ENCODE assay signal across 22 mouse cellular contexts in the genomic region with DNA sequence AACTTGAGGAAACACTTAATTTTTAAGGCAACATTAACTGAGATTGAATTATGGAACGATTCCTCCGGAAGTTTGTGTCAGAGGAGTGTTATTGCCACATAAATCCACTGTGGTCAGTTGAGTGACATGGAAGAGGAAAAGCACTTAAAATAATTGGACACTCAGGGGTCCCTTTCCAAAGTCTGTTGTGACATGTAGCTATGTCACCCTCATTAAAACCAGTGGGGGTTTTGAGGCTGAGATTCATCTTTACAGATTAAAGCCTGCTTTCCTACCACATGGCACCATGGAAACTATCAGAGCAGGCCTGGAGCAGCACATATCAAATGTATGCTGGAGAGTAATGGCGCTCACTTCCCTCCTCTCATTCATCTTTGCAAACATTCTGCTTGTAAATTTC. TPM values are rescaled to one million over a fixed set of nuclear protein-coding genes. Genes with fewer than 3 reads are reported as not detected.
DNase-seq lines count a peak whose midpoint lies in the region; ATAC-seq and TF ChIP-seq lines count a peak whose summit lies in the region.
"Had no signal": no experiment of that assay in that cellular context is flagged by ENCODE, and none has a peak within 500 bp of the region (broad histone marks: within the 10 kb centered on the region; RNA-seq: fewer than 3 reads in every experiment).

No protein-coding gene starts in this region.

- intact Hi-C loops in gastrocnemius, adult 2 months (cut with DNase I), result no loop called here

- H3K4me1 ChIP-seq in midbrain, embryonic 13.5 days (replicated peaks), result no peaks in the 10 kb centered on the region
- H3K4me1 ChIP-seq in midbrain, embryonic 11.5 days (ENCODE audit: control insufficient read depth, insufficient read depth, low read length), result no peaks in the 10 kb centered on the region
- H3K4me1 ChIP-seq in forebrain, postnatal 0 days (ENCODE audit: insufficient read depth), result no peaks in the 10 kb centered on the region
- H3K4me1 ChIP-seq in limb, embryonic 12.5 days (replicated peaks), result peaks cover 8% of the 10 kb centered on the region; the same call in 1 of the 2 replicates
- H3K4me1 ChIP-seq in hindbrain, embryonic 11.5 days (replicated peaks; ENCODE audit: control insufficient read depth, insufficient read depth, low read length), result no peaks in the 10 kb centered on the region
- H3K4me1 ChIP-seq: embryonic facial prominence, embryonic 15.5 days; heart, embryonic 10.5 days; neural tube, embryonic 12.5 days had no signal

- H3K9ac ChIP-seq in midbrain, embryonic 13.5 days (replicated peaks), result no peak overlapping the region
- H3K9ac ChIP-seq in midbrain, embryonic 11.5 days (ENCODE audit: low read length), result no peak overlapping the region
- no peak overlapping the region for H3K9ac ChIP-seq in forebrain, postnatal 0 days
- no peak overlapping the region for H3K9ac ChIP-seq in limb, embryonic 12.5 days (replicated peaks)
- H3K9ac ChIP-seq in hindbrain, embryonic 11.5 days (ENCODE audit: low read depth, low read length), result no peak overlapping the region
- H3K9ac ChIP-seq: embryonic facial prominence, embryonic 15.5 days; hindbrain, embryonic 14.5 days; liver, postnatal 0 days; neural tube, embryonic 12.5 days had no signal

- no peaks in the 10 kb centered on the region for H3K36me3 ChIP-seq in midbrain, embryonic 13.5 days
- no peaks in the 10 kb centered on the region for H3K36me3 ChIP-seq in midbrain, embryonic 11.5 days (ENCODE audit: control insufficient read depth, insufficient read depth, low read length)
- no peaks in the 10 kb centered on the region for H3K36me3 ChIP-seq in forebrain, postnatal 0 days (ENCODE audit: insufficient read depth)
- H3K36me3 ChIP-seq in limb, embryonic 12.5 days, result no peaks in the 10 kb centered on the region
- no peaks in the 10 kb centered on the region for H3K36me3 ChIP-seq in hindbrain, embryonic 11.5 days (ENCODE audit: control insufficient read depth, insufficient read depth, low read length)
- H3K36me3 ChIP-seq: embryonic facial prominence, embryonic 15.5 days; heart, embryonic 10.5 days; neural tube, embryonic 12.5 days had no signal

- TF ChIP-seq CTCF in gastrocnemius, adult 2 months (IDR thresholded peaks at IDR 0.05), result no peak
- TF ChIP-seq CTCF in forebrain, postnatal 0 days (IDR thresholded peaks at IDR 0.05; ENCODE audit: low read depth), result no peak

- no peak for DNase-seq in gastrocnemius, adult 2 months
- no peak for DNase-seq in gastrocnemius, postnatal 10 days
- DNase-seq in midbrain, embryonic 11.5 days (ENCODE audit: low spot score, missing footprints), result no peak
- DNase-seq in forebrain, postnatal 0 days, result no peak
- DNase-seq in hindbrain, embryonic 11.5 days (ENCODE audit: low spot score), result no peak
- DNase-seq in heart, adult 11 months, result no peak
- DNase-seq: adrenal gland, adult 8-10 months; B cell, adult 2 months; cerebellum, adult 18-20 months; gastrocnemius, postnatal 25 days; heart, postnatal 10 days; liver; liver, postnatal 0 days; lung, postnatal 4 days had no signal

- WGBS in midbrain, embryonic 13.5 days, result 78% methylated on average over 3 of the region's 3 CpGs
- WGBS in midbrain, embryonic 11.5 days, result 89% methylated on average over 3 of the region's 3 CpGs
- 68% methylated on average over 3 of the region's 3 CpGs for WGBS in forebrain, postnatal 0 days
- WGBS in limb, embryonic 12.5 days, result 26% methylated on average over 3 of the region's 3 CpGs
- WGBS in hindbrain, embryonic 11.5 days, result 83% methylated on average over 3 of the region's 3 CpGs

- H3K4me2 ChIP-seq in midbrain, embryonic 13.5 days (replicated peaks), result no peak overlapping the region
- no peak overlapping the region for H3K4me2 ChIP-seq in midbrain, embryonic 11.5 days
- H3K4me2 ChIP-seq in forebrain, postnatal 0 days (ENCODE audit: low read depth), result no peak overlapping the region
- H3K4me2 ChIP-seq in limb, embryonic 12.5 days, result no peak overlapping the region
- no peak overlapping the region for H3K4me2 ChIP-seq in hindbrain, embryonic 11.5 days (replicated peaks; ENCODE audit: low read depth, low read length)
- H3K4me2 ChIP-seq: embryonic facial prominence, embryonic 15.5 days; hindbrain, embryonic 14.5 days; neural tube, embryonic 12.5 days had no signal

- H3K9me3 ChIP-seq in midbrain, embryonic 13.5 days, result no peaks in the 10 kb centered on the region
- no peaks in the 10 kb centered on the region for H3K9me3 ChIP-seq in midbrain, embryonic 11.5 days (ENCODE audit: control insufficient read depth, low read length)
- no peaks in the 10 kb centered on the region for H3K9me3 ChIP-seq in forebrain, postnatal 0 days (ENCODE audit: low read length)
- H3K9me3 ChIP-seq in limb, embryonic 12.5 days, result no peaks in the 10 kb centered on the region
- H3K9me3 ChIP-seq in hindbrain, embryonic 11.5 days (ENCODE audit: control insufficient read depth, low read length), result no peaks in the 10 kb centered on the region
- H3K9me3 ChIP-seq: embryonic facial prominence, embryonic 15.5 days; heart, embryonic 10.5 days; neural tube, embryonic 12.5 days had no signal

- H3K27ac ChIP-seq in gastrocnemius, adult 2 months, result peak overlapping the region; percentile 44
- no peak overlapping the region for H3K27ac ChIP-seq in midbrain, embryonic 13.5 days
- H3K27ac ChIP-seq in midbrain, embryonic 11.5 days (ENCODE audit: low read depth, low read length), result no peak overlapping the region
- no peak overlapping the region for H3K27ac ChIP-seq in forebrain, postnatal 0 days (ENCODE audit: low read depth, low read length)
- H3K27ac ChIP-seq in limb, embryonic 12.5 days, result peak overlapping the region; percentile 25; the same call in 1 of the 2 replicates
- H3K27ac ChIP-seq in hindbrain, embryonic 11.5 days (ENCODE audit: low read depth, low read length), result no peak overlapping the region
- H3K27ac ChIP-seq: embryonic facial prominence, embryonic 15.5 days; heart, embryonic 10.5 days; hindbrain, embryonic 14.5 days; neural tube, embryonic 12.5 days; stomach, postnatal 0 days had no signal

- H3K27me3 ChIP-seq in midbrain, embryonic 13.5 days, result no peaks in the 10 kb centered on the region
- H3K27me3 ChIP-seq in midbrain, embryonic 11.5 days (ENCODE audit: control insufficient read depth, insufficient read depth, low read length), result no peaks in the 10 kb centered on the region
- no peaks in the 10 kb centered on the region for H3K27me3 ChIP-seq in forebrain, postnatal 0 days (ENCODE audit: insufficient read depth, low read length)
- no peaks in the 10 kb centered on the region for H3K27me3 ChIP-seq in limb, embryonic 12.5 days
- no peaks in the 10 kb centered on the region for H3K27me3 ChIP-seq in hindbrain, embryonic 11.5 days (ENCODE audit: control insufficient read depth, insufficient read depth, low read length)
- H3K27me3 ChIP-seq: embryonic facial prominence, embryonic 15.5 days; neural tube, embryonic 12.5 days had no signal

- no peak overlapping the region for H3K4me3 ChIP-seq in gastrocnemius, adult 2 months
- H3K4me3 ChIP-seq in midbrain, embryonic 13.5 days (replicated peaks), result no peak overlapping the region
- H3K4me3 ChIP-seq in midbrain, embryonic 11.5 days (ENCODE audit: low read depth, low read length), result no peak overlapping the region
- no peak overlapping the region for H3K4me3 ChIP-seq in forebrain, postnatal 0 days (ENCODE audit: low read depth, low read length)
- H3K4me3 ChIP-seq in limb, embryonic 12.5 days (replicated peaks), result no peak overlapping the region
- no peak overlapping the region for H3K4me3 ChIP-seq in hindbrain, embryonic 11.5 days (ENCODE audit: low read depth, low read length)
- H3K4me3 ChIP-seq: embryonic facial prominence, embryonic 15.5 days; heart, embryonic 10.5 days; neural tube, embryonic 12.5 days had no signal

- ATAC-seq in midbrain, embryonic 13.5 days, result peak; percentile 66; the same call in 1 of the 2 replicates
- no peak for ATAC-seq in midbrain, embryonic 11.5 days (ENCODE audit: low FRiP score)
- peak; percentile 47 for ATAC-seq in forebrain, postnatal 0 days
- no peak for ATAC-seq in limb, embryonic 12.5 days (ENCODE audit: insufficient number of reproducible peaks, insufficient read depth, low FRiP score, low TSS enrichment, low read depth)
- no peak for ATAC-seq in hindbrain, embryonic 11.5 days (ENCODE audit: low FRiP score)
- ATAC-seq: intestine, embryonic 16.5 days; liver, postnatal 0 days had no signal

RNA-seq across cellular contexts. Expression of a gene that starts 31.2 kb away (rescaled TPM):
- total RNA-seq in gastrocnemius, adult 2 months (2021), result 1 to 10 TPM; 1.2 to 1.8 TPM
- total RNA-seq in gastrocnemius, postnatal 10 days (2021), result 1 to 10 TPM; 2.3 to 2.7 TPM
- polyA plus RNA-seq in midbrain, embryonic 13.5 days (2015; fragmentation: Nextera tagmentation; extraction: Ambion mirVana), result 0.27 and 0.74 TPM in 2 replicates
- polyA plus RNA-seq in midbrain, embryonic 11.5 days (2014; fragmentation: Nextera tagmentation; extraction: Ambion mirVana), result 0.36 and 0.77 TPM in 2 replicates
- total RNA-seq in forebrain, postnatal 0 days (2014; rRNA removed), result 1.5 and 2.1 TPM in 2 replicates
- 1.6 and 1.7 TPM in 2 replicates for polyA plus RNA-seq in forebrain, postnatal 0 days (2015; fragmentation: Nextera tagmentation; extraction: Ambion mirVana)
- polyA plus RNA-seq in limb, embryonic 12.5 days (2016; fragmentation: Nextera tagmentation; extraction: Ambion mirVana), result 0.31 and 0.46 TPM in 2 replicates
- 0.33 and 0.71 TPM in 2 replicates for polyA plus RNA-seq in hindbrain, embryonic 11.5 days (2014; fragmentation: Nextera tagmentation; extraction: Ambion mirVana)

Comparison
In these comparisons a context has a peak if more than half of its experiments do, and no peak if none do; other contexts are left out.
1. ATAC-seq: peak in midbrain, embryonic 13.5 days (single experiment) and forebrain, postnatal 0 days (single experiment); none in midbrain, embryonic 11.5 days (single experiment), limb, embryonic 12.5 days (single experiment) and hindbrain, embryonic 11.5 days (single experiment).
2. H3K27ac ChIP-seq: peak in gastrocnemius, adult 2 months (single experiment) and limb, embryonic 12.5 days (single experiment); none in midbrain, embryonic 13.5 days (single experiment), midbrain, embryonic 11.5 days (single experiment), forebrain, postnatal 0 days (single experiment) and hindbrain, embryonic 11.5 days (single experiment).